Mouse (Mus musculus): ENCODE data around the gene Gjb5. TPM values are rescaled to one million over a fixed set of nuclear protein-coding genes. Genes with fewer than 3 reads are reported as not detected.

The Gjb5 gene
- polyA plus RNA-seq, 1 experiment, result not detected

- Histone ChIP-seq H3K4me3 (ENCODE audit: insufficient read depth, low read length) (no peak overlapping the region), H3K4me1 (ENCODE audit: control insufficient read depth, insufficient read depth, low read length) (no peaks in the 10 kb centered on the region), H3K27ac (ENCODE audit: insufficient read depth, low read length) (no peak overlapping the region)
- no peak for TF ChIP-seq POLR2A (IDR thresholded peaks at IDR 0.05; ENCODE audit: extremely low read depth, insufficient read depth, low read length)
- no peak for TF ChIP-seq CTCF (IDR thresholded peaks at IDR 0.05; ENCODE audit: extremely low read depth, insufficient read depth, low read length)
Observed at GRCm38 (mm10) chr4:127373491-127373890, 15.5 kb upstream of the Gjb5 start.

GRCm38 (mm10) chr4:127371546-127371945, 13.6 kb upstream of the Gjb5 start:
- TF ChIP-seq POLR2A (IDR thresholded peaks at IDR 0.05; ENCODE audit: extremely low read depth, insufficient read depth, low read length), result no peak
- no peak for TF ChIP-seq CTCF (IDR thresholded peaks at IDR 0.05; ENCODE audit: extremely low read depth, insufficient read depth, low read length)
- H3K4me3 ChIP-seq (ENCODE audit: insufficient read depth, low read length), result no peak overlapping the region
- no peaks in the 10 kb centered on the region for H3K4me1 ChIP-seq (ENCODE audit: control insufficient read depth, insufficient read depth, low read length)
- no peak overlapping the region for H3K27ac ChIP-seq (ENCODE audit: insufficient read depth, low read length)

GRCm38 (mm10) chr4:127370447-127370846, 12.5 kb upstream of the Gjb5 start:
- Histone ChIP-seq H3K4me1 (ENCODE audit: control insufficient read depth, insufficient read depth, low read length) (no peaks in the 10 kb centered on the region), H3K4me3 (ENCODE audit: insufficient read depth, low read length) (no peak overlapping the region), H3K27ac (ENCODE audit: insufficient read depth, low read length) (no peak overlapping the region)
- TF ChIP-seq POLR2A (IDR thresholded peaks at IDR 0.05; ENCODE audit: extremely low read depth, insufficient read depth, low read length) (no peak), CTCF (IDR thresholded peaks at IDR 0.05; ENCODE audit: extremely low read depth, insufficient read depth, low read length) (0 out of 2 replicates have a peak, but pooled peaks have one; percentile 19)

GRCm38 (mm10) chr4:127368379-127368973, 10.5 kb upstream of the Gjb5 start:
- TF ChIP-seq POLR2A (IDR thresholded peaks at IDR 0.05; ENCODE audit: extremely low read depth, insufficient read depth, low read length), result no peak
- peak; percentile 98 for TF ChIP-seq CTCF (IDR thresholded peaks at IDR 0.05; ENCODE audit: extremely low read depth, insufficient read depth, low read length)
- H3K27ac ChIP-seq (ENCODE audit: insufficient read depth, low read length), result no peak overlapping the region

DNA sequence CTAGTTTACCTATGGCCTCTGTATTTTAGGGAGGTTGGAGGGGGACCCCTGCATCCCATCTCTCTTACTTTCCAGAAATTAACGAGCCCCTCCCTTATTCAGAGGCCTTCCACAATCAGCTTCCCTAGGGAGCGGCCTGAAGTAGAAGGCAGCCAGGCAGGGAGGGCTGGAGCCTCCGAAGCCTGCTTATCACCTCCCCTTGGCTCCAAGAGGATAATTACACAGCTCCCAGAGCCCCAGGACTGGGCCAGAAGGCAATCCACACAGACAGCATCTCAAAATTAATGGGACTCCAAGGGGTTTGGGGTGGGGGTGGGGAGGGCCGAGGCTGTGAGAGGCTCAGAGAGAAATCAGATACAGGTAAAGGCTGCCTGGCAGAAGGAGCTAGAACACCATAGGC, 7.9 kb upstream of the Gjb5 start:
- no peak for TF ChIP-seq POLR2A (IDR thresholded peaks at IDR 0.05; ENCODE audit: extremely low read depth, insufficient read depth, low read length)
- TF ChIP-seq CTCF (IDR thresholded peaks at IDR 0.05; ENCODE audit: extremely low read depth, insufficient read depth, low read length), result no peak

More at GRCm38 (mm10) chr4:127368379-127368973, 10.5 kb upstream of the Gjb5 start:
- Histone ChIP-seq H3K4me1 (ENCODE audit: control insufficient read depth, insufficient read depth, low read length) (no peaks in the 10 kb centered on the region), H3K4me3 (ENCODE audit: insufficient read depth, low read length) (no peak overlapping the region)

GRCm38 (mm10) chr4:127365433-127365832, 7.5 kb upstream of the Gjb5 start:
- Histone ChIP-seq H3K4me1 (ENCODE audit: control insufficient read depth, insufficient read depth, low read length) (no peaks in the 10 kb centered on the region), H3K4me3 (ENCODE audit: insufficient read depth, low read length) (no peak overlapping the region), H3K27ac (ENCODE audit: insufficient read depth, low read length) (no peak overlapping the region)
- no peak for TF ChIP-seq POLR2A (IDR thresholded peaks at IDR 0.05; ENCODE audit: extremely low read depth, insufficient read depth, low read length)
- no peak for TF ChIP-seq CTCF (IDR thresholded peaks at IDR 0.05; ENCODE audit: extremely low read depth, insufficient read depth, low read length)

More for the DNA sequence above, 7.9 kb upstream of the Gjb5 start:
- no peak overlapping the region for H3K4me3 ChIP-seq (ENCODE audit: insufficient read depth, low read length)
- H3K27ac ChIP-seq (ENCODE audit: insufficient read depth, low read length), result no peak overlapping the region
- no peaks in the 10 kb centered on the region for H3K4me1 ChIP-seq (ENCODE audit: control insufficient read depth, insufficient read depth, low read length)

- TF ChIP-seq POLR2A (IDR thresholded peaks at IDR 0.05; ENCODE audit: extremely low read depth, insufficient read depth, low read length) (no peak), CTCF (IDR thresholded peaks at IDR 0.05; ENCODE audit: extremely low read depth, insufficient read depth, low read length) (no peak)
- H3K4me1 ChIP-seq (ENCODE audit: control insufficient read depth, insufficient read depth, low read length), result no peaks in the 10 kb centered on the region
- H3K27ac ChIP-seq (ENCODE audit: insufficient read depth, low read length), result no peak overlapping the region
- no peak overlapping the region for H3K4me3 ChIP-seq (ENCODE audit: insufficient read depth, low read length)
Observed at GRCm38 (mm10) chr4:127364431-127364830, 6.5 kb upstream of the Gjb5 start.

- TF ChIP-seq CTCF (IDR thresholded peaks at IDR 0.05; ENCODE audit: extremely low read depth, insufficient read depth, low read length) (0 out of 2 replicates have a peak, but pooled peaks have one; percentile 21), POLR2A (IDR thresholded peaks at IDR 0.05; ENCODE audit: extremely low read depth, insufficient read depth, low read length) (no peak)
- Histone ChIP-seq H3K27ac (ENCODE audit: insufficient read depth, low read length) (no peak overlapping the region), H3K4me3 (ENCODE audit: insufficient read depth, low read length) (no peak overlapping the region), H3K4me1 (ENCODE audit: control insufficient read depth, insufficient read depth, low read length) (no peaks in the 10 kb centered on the region)
Observed at GRCm38 (mm10) chr4:127363331-127363730, 5.3 kb upstream of the Gjb5 start.

GRCm38 (mm10) chr4:127362520-127362919, 4.5 kb upstream of the Gjb5 start:
- Histone ChIP-seq H3K4me1 (ENCODE audit: control insufficient read depth, insufficient read depth, low read length) (no peaks in the 10 kb centered on the region), H3K27ac (ENCODE audit: insufficient read depth, low read length) (no peak overlapping the region), H3K4me3 (ENCODE audit: insufficient read depth, low read length) (no peak overlapping the region)
- TF ChIP-seq POLR2A (IDR thresholded peaks at IDR 0.05; ENCODE audit: extremely low read depth, insufficient read depth, low read length) (no peak), CTCF (IDR thresholded peaks at IDR 0.05; ENCODE audit: extremely low read depth, insufficient read depth, low read length) (no peak)

Data from cortical plate, adult 2 months (tissue).